Mouse (Mus musculus) fat pad, adult 2 months (tissue): ENCODE results near the gene Shisa5.

Experiments
- DNase-seq: peaks from one replicate; pipeline ENCODE4 v3.0.0-alpha.2; 2011; ENCODE audit warnings: low read depth, low spot score; ENCODE audit errors: extremely low read depth

The Shisa5 gene

DNA sequence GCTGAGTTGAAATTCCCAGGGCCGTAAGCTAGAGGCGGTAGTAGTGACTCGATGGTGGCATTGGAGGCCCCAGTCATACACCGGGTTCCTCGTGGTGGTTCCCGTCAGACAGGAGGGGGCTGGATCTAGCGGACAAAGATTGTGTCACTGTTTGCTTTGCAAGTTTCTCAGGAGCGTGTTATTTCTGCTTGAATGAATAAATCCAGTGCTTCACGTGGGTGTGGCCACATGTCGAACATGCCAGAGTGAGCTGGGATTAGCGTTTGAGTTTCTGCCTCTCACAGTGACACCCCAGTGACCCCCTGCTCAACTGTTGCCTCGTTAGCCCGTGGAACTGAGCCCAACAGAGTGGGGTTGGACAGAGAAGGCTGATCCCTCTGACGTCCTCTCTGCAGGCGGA, 52.1 kb downstream of the Shisa5 start:
- DNase-seq = no peak

DNA sequence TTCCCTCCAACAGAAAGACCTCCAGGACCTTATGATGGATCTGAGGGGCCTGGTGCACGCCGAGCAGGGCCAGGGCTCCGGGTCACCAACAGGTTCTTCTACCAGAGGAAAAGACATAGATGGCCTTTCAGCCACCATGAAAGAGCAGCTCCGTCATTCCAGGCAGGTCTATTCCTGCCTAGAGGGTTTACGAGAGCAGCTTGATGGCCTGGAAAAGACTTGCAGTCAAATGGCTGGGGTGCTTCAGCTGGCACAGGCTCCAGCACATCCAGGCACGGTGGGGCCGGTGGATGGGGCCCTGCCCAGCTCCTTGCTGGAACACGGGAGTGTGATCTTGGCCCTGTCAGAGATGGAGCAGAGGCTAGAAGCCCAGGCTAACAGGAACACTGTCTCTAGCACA, 53.4 kb downstream of the Shisa5 start:
- DNase-seq = no peak

DNA sequence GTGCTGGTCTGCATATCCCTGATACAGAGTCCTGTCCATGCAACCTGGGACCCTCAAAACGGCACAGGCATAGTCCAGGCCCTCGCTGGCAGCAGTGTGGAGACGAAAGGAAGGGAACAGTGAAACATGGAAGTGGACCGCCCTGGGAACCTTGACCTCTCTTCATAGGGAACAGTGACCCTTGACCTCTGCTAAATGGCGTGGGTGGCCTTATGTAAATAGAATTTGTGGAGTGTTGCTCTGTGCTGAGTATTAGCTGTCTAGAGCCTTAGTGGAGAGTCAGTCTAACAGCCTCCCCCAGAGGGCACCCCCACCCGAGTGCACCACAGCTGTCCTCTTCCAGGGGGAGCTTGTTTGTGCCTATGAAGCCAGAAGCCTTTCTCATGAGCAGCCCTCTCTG, 54.4 kb downstream of the Shisa5 start:
- DNase-seq = no peak

DNA sequence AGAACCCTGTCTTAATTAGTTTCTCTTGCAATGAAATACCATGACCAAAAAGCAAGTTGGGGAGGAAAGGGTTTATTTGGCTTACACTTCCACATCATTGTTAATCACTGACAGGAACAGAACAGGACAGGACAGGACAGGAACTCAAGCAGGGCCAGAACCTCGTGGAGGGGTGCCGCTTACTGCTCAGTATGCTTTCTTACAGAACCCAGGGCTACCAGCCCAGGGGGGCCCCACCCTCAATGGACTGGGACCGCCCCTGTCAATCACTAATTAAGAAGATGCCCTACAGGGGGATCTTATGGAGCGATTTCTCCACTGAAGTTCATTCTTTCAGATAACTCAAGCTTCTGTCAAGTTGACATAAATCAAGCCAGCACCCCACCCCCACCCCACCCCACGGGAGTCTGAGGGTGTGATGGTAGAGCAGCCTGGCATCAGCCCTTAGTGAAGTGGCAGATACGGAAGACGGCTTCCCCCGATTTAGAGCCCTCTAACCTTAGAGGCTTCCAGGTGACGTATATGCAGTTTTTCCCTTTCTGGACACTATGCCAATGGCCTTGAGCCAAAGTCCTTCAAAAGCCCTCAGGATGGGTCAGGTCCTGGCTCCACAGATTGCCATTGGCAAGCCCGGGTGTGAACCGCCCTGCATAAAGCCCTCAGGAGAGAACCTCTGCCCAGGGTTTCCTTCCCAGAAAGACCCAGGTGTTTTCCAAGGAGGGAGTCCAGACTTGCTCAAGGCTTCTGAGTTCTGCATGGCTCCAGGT, 55.6 kb downstream of the Shisa5 start:
- DNase-seq = no peak

DNA sequence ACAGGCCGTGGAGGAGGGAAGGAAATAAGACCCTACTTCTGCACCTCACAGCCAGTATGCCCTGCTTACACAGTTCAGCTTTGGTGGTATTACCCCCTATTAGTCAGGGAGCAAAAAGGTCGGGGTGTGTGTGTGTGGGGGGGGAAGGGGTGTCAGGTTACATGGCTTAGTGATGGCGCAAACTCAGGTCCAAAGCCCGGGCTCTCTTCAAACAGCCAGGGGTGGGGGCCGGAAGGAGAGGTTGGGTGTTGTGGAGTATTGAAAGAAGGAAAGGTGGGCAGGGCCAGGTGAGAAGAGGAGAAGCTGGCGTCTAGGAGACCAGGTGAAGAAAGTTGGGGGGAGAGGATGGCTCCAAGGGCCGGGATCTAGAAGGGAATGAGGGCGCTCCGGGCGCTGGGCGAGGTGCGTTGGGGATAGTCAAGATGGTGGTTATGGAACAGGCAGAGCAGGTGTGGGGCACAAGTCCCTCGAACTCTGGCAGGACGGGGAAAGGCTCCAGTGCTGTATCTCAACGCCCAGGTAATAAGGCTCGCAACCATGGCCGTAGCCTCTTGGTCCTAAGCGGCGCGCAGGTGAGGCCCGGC, 56.3 kb downstream of the Shisa5 start:
- no peak for DNase-seq

DNA sequence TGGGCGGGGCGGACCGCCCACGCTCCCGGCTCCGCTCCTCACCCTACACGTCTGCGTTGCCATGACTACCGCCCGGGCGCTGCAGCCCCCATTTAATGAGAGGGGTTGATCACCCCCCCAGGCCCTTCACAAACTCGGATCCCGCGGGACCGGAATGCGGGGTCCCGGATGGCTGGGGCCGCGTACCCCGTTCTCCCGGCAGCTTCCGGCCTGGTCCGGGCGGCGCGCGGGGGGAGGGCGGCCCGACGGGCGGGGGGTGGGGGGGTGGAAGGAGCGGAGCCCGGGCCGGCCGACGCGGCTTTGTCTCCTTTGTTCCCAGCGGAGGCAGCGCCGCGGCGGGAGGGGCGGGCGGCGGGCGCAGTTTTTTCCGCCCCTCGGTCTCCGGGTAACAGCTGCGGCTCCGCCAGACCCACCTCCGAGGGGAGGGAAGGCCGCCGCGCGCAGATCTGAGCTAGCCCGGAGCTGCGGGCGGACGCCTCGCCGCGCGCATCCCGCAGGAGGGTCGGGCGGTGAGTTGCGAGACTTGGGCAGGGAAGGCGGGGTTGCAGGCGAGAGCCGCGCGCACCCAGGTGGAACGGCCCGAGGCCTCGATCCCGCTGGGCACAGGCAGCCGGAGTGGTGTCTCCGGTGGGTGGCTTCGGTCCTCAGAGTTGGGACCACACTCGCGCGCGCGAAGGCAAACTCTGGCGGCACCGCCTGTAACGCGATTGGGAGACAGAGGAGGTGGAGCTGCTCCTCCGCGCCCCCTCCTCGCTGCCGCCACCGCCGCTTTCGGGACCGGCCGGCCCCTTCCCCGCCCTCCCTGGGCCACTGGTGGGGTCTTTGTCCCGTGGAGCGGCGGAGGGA, 57.0 kb downstream of the Shisa5 start, which contains the start of gene Plxnb1:
Gene Plxnb1 (plus strand): TSS at position 253 of the 846 bp plus-strand sequence.
- DNase-seq = no peak

DNA sequence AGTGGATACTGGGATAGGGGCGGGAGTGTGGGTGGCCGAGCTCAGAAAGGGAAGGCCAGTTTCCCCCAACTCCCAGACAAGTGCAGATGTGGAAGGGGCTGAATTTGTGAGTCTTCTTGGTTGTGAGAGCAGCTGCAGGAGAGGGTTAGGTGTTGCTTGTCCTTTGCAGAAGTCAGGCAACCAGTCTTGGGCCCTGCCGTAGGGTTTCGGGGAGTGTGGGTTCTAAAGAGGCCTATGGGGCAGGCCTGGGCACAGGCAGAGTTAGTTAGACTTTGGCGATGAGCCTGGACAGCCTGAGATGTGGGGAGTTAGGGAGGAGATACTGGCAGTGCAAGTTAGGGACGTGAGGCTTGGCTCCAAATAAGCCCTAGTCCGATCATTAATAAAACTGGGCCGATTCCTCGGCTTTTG, 57.9 kb downstream of the Shisa5 start:
- DNase-seq = no peak

DNA sequence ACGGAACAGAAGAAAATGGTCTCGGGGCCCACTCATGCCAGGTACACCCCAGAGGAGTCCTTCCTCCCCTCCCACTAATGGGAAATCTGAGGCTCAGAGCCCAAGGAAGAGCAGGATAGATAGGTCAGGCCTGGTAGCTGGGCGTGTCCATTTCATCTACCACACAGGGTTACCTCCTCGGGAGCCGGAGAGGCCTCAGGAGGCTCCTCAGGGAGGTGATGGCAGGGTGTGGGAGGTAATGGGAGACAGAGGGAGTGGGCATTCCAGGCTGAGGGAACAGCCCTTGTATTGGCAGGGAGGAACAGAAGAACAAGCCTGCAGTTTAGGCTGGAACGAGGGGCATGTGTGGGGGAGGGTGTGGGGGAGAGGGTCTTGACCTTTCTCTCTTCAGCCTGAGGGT, 58.5 kb downstream of the Shisa5 start:
- no peak for DNase-seq

DNA sequence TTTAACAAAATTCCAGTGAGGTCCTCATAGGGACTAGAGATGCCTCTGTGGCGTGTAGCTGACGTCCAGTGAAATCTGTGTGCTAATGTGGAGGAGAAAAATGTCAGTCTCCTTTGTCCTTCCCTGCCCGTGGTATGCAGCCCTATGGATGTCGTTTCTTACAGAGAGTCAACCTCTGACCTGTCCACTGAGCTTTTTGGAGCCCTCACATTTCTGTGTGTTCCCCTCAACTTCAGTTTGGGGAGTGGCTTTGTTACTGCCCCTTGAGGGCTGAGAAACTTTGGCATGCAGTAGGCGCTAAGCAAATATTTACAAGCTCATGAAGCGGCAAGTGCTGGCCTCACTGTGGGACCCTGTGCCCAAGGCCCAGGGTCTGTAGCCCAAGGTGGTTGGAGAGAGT, 58.9 kb downstream of the Shisa5 start:
- DNase-seq = no peak

DNA sequence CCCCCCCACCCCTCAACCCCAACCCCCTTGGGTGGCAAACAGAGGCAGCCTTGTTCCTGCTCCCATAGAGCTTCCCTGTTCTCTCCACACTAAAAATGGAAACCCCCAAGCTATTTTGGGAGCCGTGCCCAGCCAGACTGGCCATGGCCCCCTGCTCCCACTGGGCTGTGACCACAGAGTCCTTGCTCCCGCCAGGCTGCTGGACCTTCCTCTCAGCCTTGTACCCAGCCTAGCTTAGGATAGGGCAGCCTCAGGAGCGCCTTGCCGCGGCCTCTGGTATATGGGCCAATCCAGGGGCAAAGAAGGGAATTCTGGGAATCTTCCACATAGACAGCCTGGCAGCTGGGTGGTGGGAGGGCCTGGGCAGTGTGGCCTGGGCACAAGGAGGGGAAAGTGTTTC, 59.5 kb downstream of the Shisa5 start:
- DNase-seq = no peak

DNA sequence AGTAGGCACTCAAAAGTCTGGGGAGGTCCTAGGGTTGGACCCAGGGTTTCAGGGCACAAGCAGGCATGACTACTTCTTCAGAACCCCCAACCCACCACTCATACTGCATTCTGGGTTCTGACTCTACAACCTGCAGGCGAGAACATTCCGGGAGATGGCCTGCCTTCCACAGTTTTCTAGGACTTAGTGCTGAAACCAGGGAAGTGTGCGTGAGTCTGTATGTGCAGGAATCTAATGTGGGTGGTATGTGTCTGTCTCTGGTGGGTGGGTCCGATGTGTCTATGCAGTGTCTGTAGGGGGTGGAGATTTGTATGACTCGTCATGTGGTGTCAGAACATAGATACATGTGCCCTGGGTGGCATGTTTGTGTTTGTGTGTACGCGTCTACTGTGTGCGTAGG, 60.0 kb downstream of the Shisa5 start:
- DNase-seq = no peak

DNA sequence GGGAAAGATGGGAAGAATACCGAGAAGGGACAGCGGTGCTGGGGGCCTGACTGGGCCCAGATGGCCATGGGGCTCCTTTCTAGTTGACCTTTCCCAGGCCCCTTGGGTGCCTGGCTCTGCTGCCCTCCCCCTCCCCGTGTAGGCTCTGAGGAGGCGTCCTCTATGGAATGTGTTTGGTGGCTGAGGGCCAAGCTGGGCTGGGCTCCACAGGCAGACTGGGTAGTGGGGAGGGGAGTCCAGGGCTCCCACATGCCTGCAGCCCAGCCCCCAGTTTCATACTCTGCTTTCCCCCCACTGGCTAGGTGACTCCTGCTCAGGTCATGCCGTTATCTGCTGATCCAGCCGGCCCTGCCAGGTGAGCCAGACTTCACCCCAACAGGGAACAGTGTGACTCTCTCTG, 60.6 kb downstream of the Shisa5 start:
- DNase-seq = no peak

DNA sequence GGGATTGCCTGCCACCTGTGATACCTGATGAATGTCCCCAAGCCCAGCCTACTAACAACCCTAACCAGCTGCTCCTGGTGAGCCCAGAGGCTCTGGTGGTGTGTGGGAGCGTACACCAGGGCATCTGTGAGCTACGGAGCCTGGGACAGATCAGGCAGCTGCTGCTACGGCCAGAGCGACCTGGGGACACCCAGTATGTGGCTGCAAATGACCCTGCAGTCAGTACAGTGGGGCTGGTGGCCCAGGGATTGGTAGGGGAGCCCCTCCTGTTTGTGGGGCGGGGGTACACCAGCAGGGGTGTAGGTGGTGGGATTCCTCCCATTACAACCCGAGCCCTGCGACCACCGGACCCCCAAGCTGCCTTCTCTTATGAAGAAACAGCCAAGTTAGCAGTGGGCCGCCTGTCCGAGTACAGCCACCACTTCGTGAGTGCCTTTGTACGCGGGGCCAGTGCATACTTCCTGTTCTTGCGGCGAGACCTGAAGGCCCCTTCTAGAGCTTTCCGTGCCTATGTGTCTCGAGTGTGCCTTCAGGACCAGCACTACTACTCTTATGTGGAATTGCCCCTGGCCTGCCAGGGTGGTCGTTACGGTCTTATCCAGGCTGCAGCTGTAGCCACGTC, 62.1 kb downstream of the Shisa5 start:
- DNase-seq = no peak

DNA sequence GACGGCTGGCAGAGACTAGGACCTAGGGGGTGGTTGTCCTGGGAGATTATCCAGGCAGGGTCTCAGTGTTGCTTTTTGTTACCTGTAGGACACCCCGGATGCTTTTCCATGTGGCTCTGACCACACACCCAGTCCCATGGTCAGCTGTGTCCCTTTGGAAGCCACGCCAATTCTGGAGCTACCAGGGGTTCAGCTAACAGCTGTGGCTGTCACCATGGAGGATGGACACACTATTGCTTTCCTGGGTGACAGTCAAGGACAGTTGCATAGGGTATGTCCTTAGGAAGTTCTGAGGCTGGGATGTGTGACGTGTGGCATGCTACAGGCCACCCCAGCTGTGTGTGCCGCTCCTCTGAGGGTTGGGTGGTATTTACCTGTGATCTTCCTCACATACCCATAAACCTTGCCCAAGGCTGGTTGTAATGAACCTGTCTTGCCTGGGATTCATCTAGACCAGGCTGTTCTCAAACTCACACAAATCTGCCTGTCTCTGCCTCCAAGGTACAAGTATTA, 63.6 kb downstream of the Shisa5 start:
- DNase-seq = no peak

DNA sequence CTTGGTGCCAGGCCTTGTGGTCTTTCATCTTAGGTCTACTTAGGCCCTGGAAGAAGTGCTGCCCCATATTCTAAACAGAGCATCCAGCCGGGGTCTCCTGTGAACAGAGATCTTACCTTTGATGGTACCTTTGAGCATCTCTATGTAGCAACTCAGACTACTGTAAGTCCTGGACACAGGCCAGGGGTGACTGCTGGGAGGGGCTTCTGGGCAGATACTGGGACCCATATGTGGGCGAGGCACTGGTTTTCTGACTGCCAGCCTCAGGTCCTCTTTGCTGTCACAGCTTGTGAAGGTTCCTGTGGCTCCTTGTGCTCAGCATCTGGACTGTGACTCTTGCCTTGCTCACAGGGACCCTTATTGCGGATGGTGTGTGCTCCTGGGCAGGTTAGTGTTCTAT, 64.2 kb downstream of the Shisa5 start:
- DNase-seq = no peak

DNA sequence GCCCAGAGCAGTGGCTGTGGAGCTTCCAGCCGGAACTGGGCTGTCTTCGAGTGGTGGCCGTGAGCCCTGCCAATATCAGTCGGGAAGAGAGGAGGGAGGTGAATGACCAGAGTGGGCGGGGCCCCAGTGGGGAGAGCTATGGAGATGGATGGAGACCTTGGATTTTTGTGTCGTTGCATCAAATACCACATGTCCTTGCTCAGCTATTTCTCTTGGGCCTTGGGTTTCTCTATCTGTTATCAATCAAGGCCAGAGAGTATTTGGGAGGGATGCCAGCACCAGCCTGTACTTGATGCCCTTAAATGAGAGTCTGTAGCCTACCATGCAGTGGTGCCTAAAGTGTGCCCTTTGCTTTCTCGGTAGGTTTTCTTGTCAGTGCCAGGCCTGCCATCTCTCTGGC, 64.9 kb downstream of the Shisa5 start:
- DNase-seq = no peak

DNA sequence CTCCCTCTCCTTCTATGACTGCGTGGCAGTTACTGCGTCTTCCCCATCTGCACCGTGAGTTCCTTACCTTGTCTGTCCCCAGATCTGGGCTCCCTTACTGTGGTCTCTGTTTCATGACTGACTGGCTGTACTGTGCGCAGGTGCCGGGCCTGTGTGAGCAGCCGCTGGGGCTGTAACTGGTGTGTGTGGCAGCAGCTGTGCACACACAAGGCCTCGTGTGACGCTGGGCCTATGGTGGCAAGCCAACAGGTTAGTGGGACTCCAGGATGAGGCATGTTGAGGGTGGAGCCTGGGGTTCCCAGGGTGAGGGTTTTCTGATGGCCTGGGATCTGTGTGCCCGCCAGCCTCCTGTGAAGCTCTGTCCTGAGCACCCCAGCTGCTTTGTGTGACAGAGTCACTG, 65.7 kb downstream of the Shisa5 start:
- no peak for DNase-seq

DNA sequence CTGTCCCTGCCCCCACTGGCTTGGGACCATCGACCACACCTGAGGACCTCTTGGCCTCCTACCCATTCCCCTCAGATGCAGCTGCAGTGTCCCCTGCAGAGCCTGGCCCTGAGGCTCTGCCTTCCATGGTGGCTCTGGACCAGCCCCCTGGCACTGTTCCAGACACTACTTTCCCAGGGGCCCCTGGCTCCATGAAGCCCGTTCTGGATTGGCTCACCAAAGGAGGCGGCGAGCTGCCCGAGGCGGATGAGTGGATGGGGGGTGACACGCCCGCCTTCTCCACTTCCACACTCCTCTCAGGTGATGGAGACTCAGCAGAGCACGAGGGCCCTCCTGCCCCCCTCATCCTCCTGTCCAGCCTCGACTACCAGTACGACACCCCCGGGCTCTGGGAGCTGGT, 66.6 kb downstream of the Shisa5 start:
- DNase-seq = no peak

DNA sequence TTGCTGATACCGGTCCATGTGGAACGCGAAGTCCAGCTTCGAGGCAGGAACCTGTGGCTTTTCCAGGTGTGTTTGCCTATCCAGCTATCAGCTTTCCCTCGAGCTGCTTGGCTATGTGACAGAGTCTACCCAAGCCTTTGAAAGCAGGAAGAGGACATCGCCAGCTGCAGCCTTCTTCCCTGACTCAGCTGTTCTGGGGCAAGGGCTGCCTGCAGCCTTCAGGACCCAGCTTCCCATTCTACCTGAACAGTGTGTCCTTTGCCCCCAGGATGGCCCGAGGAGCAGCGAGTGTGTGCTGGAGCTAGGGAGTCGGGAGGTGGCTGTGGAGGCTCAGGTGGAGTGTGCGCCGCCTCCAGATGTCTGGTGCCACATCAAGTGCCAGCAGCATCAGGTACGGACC, 67.3 kb downstream of the Shisa5 start:
- no peak for DNase-seq

DNA sequence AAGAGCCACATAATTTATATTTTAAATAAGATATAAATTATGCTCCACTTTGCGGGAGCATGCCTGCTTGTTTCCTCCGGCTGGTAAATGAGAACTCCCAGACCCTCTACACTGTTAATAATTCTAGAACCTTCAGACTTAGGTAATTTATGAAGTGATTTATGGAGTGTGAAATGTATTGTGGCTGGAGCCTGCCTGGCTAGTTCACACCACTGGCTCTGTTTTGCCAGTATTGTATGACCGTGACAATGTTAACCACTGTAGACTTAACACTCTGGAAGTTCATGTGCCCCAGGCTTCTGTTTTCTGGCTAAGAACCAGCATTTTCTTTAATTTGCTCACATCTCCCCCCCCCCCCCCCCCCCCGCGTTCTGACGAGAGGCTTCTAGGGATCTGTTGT, 69.0 kb downstream of the Shisa5 start:
- DNase-seq = no peak
